Mouse (Mus musculus): ENCODE measurements around the gene Vwa8.

GRCm38 (mm10) chr14:79086006-79086405 lies 237.2 kb downstream of the Vwa8 start:
- TF ChIP-seq CTCF (IDR thresholded peaks at IDR 0.05; ENCODE audit: low read depth), result no peak
- TF ChIP-seq EP300 (IDR thresholded peaks at IDR 0.05; ENCODE audit: low read depth), result no peak
